Mouse (Mus musculus) lung, postnatal 0 days (tissue): ENCODE measurements around the gene Pfdn6.

Experiments used
- CTCF ChIP-seq: IDR thresholded peaks from 2 replicates; pipeline ENCODE4 v1.5.1; 2016; ENCODE audit warnings: antibody characterized with exemption, mild to moderate bottlenecking
- EP300 ChIP-seq: IDR thresholded peaks from 2 replicates; pipeline ENCODE4 v1.6.1; 2016; ENCODE audit warnings: antibody characterized with exemption, mild to moderate bottlenecking, control low read depth

GRCm38 (mm10) chr17:33928251-33928947, 11.7 kb downstream of the Pfdn6 start:
- TF ChIP-seq CTCF (no peak), EP300 (no peak)
